Mouse (Mus musculus): ENCODE data around the gene Pmpcb. TPM values are rescaled to one million over a fixed set of nuclear protein-coding genes. Genes with fewer than 3 reads are reported as not detected.

Pmpcb gene
- total RNA-seq, 2 experiments from 2014 or later: 95.6 to 111 TPM

- no peak for DNase-seq
- intact Hi-C loops (cut with DNase I): no loop called here
Measured at GRCm38 (mm10) chr5:21787186-21788105, 50.5 kb downstream of the Pmpcb start.

- intact Hi-C loops (cut with DNase I): no loop called here
- no peak for DNase-seq
Measured at GRCm38 (mm10) chr5:21789061-21789460, 52.1 kb downstream of the Pmpcb start.

GRCm38 (mm10) chr5:21792166-21792565, 55.2 kb downstream of the Pmpcb start:
- no peak for DNase-seq
- intact Hi-C loops (cut with DNase I): no loop called here

- DNase-seq: no peak
- intact Hi-C loops (cut with DNase I): no loop called here
Measured at GRCm38 (mm10) chr5:21802907-21803306, 66.0 kb downstream of the Pmpcb start.

- no peak for DNase-seq
- intact Hi-C loops (cut with DNase I): no loop called here
Measured at GRCm38 (mm10) chr5:21803691-21804188, 66.8 kb downstream of the Pmpcb start.

GRCm38 (mm10) chr5:21804837-21805236, 67.9 kb downstream of the Pmpcb start:
- intact Hi-C loops (cut with DNase I): no loop called here
- no peak for DNase-seq

Other genes with a start within 250 kb of the Pmpcb start
- gene Lrrc17, start 193.6 kb upstream of the Pmpcb start, total RNA-seq (2021): 1 to 10 TPM; 2.1 to 2.5 TPM
- gene Fbxl13, start 91.5 kb upstream of the Pmpcb start, total RNA-seq (2021): under 1 TPM in 1 of 2 experiments, not detected in 1; 0.12 TPM
- gene Armc10, start 91.3 kb upstream of the Pmpcb start, total RNA-seq (2021): 1 to 10 TPM; 2.6 to 4.3 TPM
- 1 to 10 TPM; 8.8 to 9.9 TPM for gene Napepld, start 35.7 kb upstream of the Pmpcb start, total RNA-seq (2021)
- gene Dnajc2, start 48.1 kb downstream of the Pmpcb start, total RNA-seq (2021): 10 to 100 TPM; 17.7 to 21.2 TPM
- gene Psmc2, start 48.1 kb downstream of the Pmpcb start, total RNA-seq (2021): 100 to 1,000 TPM in 1 of 2 experiments, 10 to 100 TPM in 1; 95.2 to 108 TPM
- not detected for gene Slc26a5, start 128.5 kb downstream of the Pmpcb start, total RNA-seq (2021)

All from gastrocnemius, postnatal 36 days (tissue).